Mouse (Mus musculus) stomach, embryonic 16.5 days (tissue): ENCODE data around the gene Auts2. TPM values are rescaled to one million over a fixed set of nuclear protein-coding genes. Genes with fewer than 3 reads are reported as not detected.

Experiments
- ATAC-seq: fragments of 200-750 bp; cut with Nextera tagmentation; 2 replicates; pipeline ENCODE4 v1.8.0; 2017; ENCODE audit warnings: moderate number of reproducible peaks, moderate TSS enrichment; ENCODE audit not compliant: insufficient read depth, low FRiP score
- H3K27ac ChIP-seq: fragments of 300-500 bp; sonication (generic); 2 replicates; pipeline ENCODE4 v1.5.1; 2014; ENCODE audit warnings: low read length
- H3K27me3 ChIP-seq: fragments of 300-500 bp; sonication (generic); 2 replicates; pipeline ENCODE4 v1.6.1; 2014; ENCODE audit warnings: low read length, control low read depth, mixed read lengths; ENCODE audit not compliant: control insufficient read depth, insufficient read depth
- H3K36me3 ChIP-seq: fragments of 300-500 bp; sonication (generic); 2 replicates; pipeline ENCODE4 v1.6.1; 2014; ENCODE audit warnings: low read length; ENCODE audit not compliant: control insufficient read depth, insufficient read depth
- H3K4me1 ChIP-seq: fragments of 300-500 bp; sonication (generic); 2 replicates; pipeline ENCODE4 v1.6.1; 2014; ENCODE audit warnings: low read length, control low read depth, mixed read lengths; ENCODE audit not compliant: control insufficient read depth, insufficient read depth
- H3K4me2 ChIP-seq: fragments of 300-500 bp; sonication (generic); 2 replicates; pipeline ENCODE4 v1.6.1; 2014; ENCODE audit warnings: low read depth, low read length, mixed read lengths
- H3K4me3 ChIP-seq: fragments of 300-500 bp; sonication (generic); replicated peaks from 2 replicates; pipeline ENCODE4 v1.5.1; 2014; ENCODE audit warnings: mild to moderate bottlenecking, low read length
- H3K9ac ChIP-seq: fragments of 300-500 bp; sonication (generic); 2 replicates; pipeline ENCODE4 v1.6.1; 2014; ENCODE audit warnings: low read length
- H3K9me3 ChIP-seq: fragments of 300-500 bp; sonication (generic); replicated peaks from 2 replicates; pipeline ENCODE4 v1.6.1; 2016; ENCODE audit warnings: low read length, control low read depth; ENCODE audit not compliant: control insufficient read depth
- WGBS: fragments of 180-500 bp; shearing (Covaris S2); extraction: QIAGEN DNeasy Blood & Tissue Kit; methylation state at CpG from one replicate; pipeline ENCODE4 v1.1.7; 2014; 5-methylcytosine and 5-hydroxymethylcytosine counted together
- polyA plus RNA-seq: library from polyadenylated mRNA; unstranded; fragments of >200 nt; fragmentation: Nextera tagmentation; extraction: Ambion mirVana; gene quantifications from 2 replicates; pipeline ENCODE4 v1.2.1, GENCODE M21; 2015

The Auts2 gene
- polyA plus RNA-seq, 1 experiment from 2014 or later = 20.1 TPM

GRCm38 (mm10) chr5:131898048-131898638 lies 645.0 kb downstream of the Auts2 start:
- Histone ChIP-seq H3K36me3 (no peaks in the 10 kb centered on the region), H3K9me3 (0 out of 2 replicates have a peak, but pooled peaks cover 3% of the 10 kb centered on the region), H3K4me2 (no peak overlapping the region), H3K27me3 (no peaks in the 10 kb centered on the region), H3K27ac (peak overlapping the region; percentile 93), H3K9ac (no peak overlapping the region), H3K4me1 (peaks cover 15% of the 10 kb centered on the region), H3K4me3 (no peak overlapping the region)
- 50% methylated on average over 4 of the region's 4 CpGs for WGBS
- peak; percentile 91 for ATAC-seq

GRCm38 (mm10) chr5:131886636-131887035 lies 656.5 kb downstream of the Auts2 start:
- no peaks in the 10 kb centered on the region for H3K27me3 ChIP-seq
- H3K4me3 ChIP-seq = no peak overlapping the region
- no peak overlapping the region for H3K4me2 ChIP-seq
- no peaks in the 10 kb centered on the region for H3K4me1 ChIP-seq
- WGBS = 83% methylated on average over 3 of the region's 3 CpGs
- no peak overlapping the region for H3K27ac ChIP-seq
- no peaks in the 10 kb centered on the region for H3K36me3 ChIP-seq
- ATAC-seq = no peak
- no peaks in the 10 kb centered on the region for H3K9me3 ChIP-seq
- H3K9ac ChIP-seq = no peak overlapping the region

- Histone ChIP-seq H3K4me3 (no peak overlapping the region), H3K36me3 (no peaks in the 10 kb centered on the region), H3K27ac (no peak overlapping the region), H3K4me1 (no peaks in the 10 kb centered on the region), H3K9ac (no peak overlapping the region), H3K27me3 (no peaks in the 10 kb centered on the region), H3K9me3 (no peaks in the 10 kb centered on the region), H3K4me2 (no peak overlapping the region)
- no peak for ATAC-seq
These were observed 666.6 kb downstream of the Auts2 start for GRCm38 (mm10) chr5:131876569-131876968.

- Histone ChIP-seq H3K4me3 (no peak overlapping the region), H3K4me2 (no peak overlapping the region), H3K9me3 (no peaks in the 10 kb centered on the region), H3K36me3 (no peaks in the 10 kb centered on the region), H3K27me3 (no peaks in the 10 kb centered on the region), H3K4me1 (no peaks in the 10 kb centered on the region), H3K27ac (no peak overlapping the region), H3K9ac (no peak overlapping the region)
- ATAC-seq = no peak
- 70% methylated on average over 4 of the region's 4 CpGs for WGBS
These were observed 667.2 kb downstream of the Auts2 start for GRCm38 (mm10) chr5:131875976-131876375.

GRCm38 (mm10) chr5:131873116-131873515 lies 670.0 kb downstream of the Auts2 start:
- Histone ChIP-seq H3K9me3 (no peaks in the 10 kb centered on the region), H3K4me1 (no peaks in the 10 kb centered on the region), H3K27ac (no peak overlapping the region), H3K27me3 (no peaks in the 10 kb centered on the region), H3K9ac (no peak overlapping the region), H3K4me3 (no peak overlapping the region), H3K4me2 (no peak overlapping the region), H3K36me3 (no peaks in the 10 kb centered on the region)
- 78% methylated on average over 4 of the region's 4 CpGs for WGBS
- no peak for ATAC-seq

GRCm38 (mm10) chr5:131869711-131870499 lies 673.2 kb downstream of the Auts2 start:
- H3K4me2 ChIP-seq = no peak overlapping the region
- H3K36me3 ChIP-seq = no peaks in the 10 kb centered on the region
- H3K9ac ChIP-seq = no peak overlapping the region
- H3K9me3 ChIP-seq = no peaks in the 10 kb centered on the region
- H3K4me3 ChIP-seq = no peak overlapping the region
- H3K27me3 ChIP-seq = no peaks in the 10 kb centered on the region
- H3K4me1 ChIP-seq = no peaks in the 10 kb centered on the region
- no peak overlapping the region for H3K27ac ChIP-seq
- no peak for ATAC-seq
- 86% methylated on average over 11 of the region's 11 CpGs for WGBS

- Histone ChIP-seq H3K4me3 (no peak overlapping the region), H3K9me3 (no peaks in the 10 kb centered on the region), H3K27ac (no peak overlapping the region), H3K4me2 (no peak overlapping the region), H3K4me1 (no peaks in the 10 kb centered on the region), H3K27me3 (no peaks in the 10 kb centered on the region), H3K36me3 (no peaks in the 10 kb centered on the region), H3K9ac (no peak overlapping the region)
- WGBS = 79% methylated on average over 5 of the region's 5 CpGs
- ATAC-seq = no peak
These were observed 677.9 kb downstream of the Auts2 start for GRCm38 (mm10) chr5:131865200-131865599.

- H3K4me1 ChIP-seq = peaks cover 5% of the 10 kb centered on the region
- no peak overlapping the region for H3K9ac ChIP-seq
- H3K9me3 ChIP-seq = no peaks in the 10 kb centered on the region
- ATAC-seq = no peak
- no peak overlapping the region for H3K27ac ChIP-seq
- no peaks in the 10 kb centered on the region for H3K27me3 ChIP-seq
- H3K4me2 ChIP-seq = no peak overlapping the region
- H3K36me3 ChIP-seq = no peaks in the 10 kb centered on the region
- 86% methylated on average over 5 of the region's 5 CpGs for WGBS
- no peak overlapping the region for H3K4me3 ChIP-seq
These were observed 685.2 kb downstream of the Auts2 start for GRCm38 (mm10) chr5:131857976-131858375.

- Histone ChIP-seq H3K27ac (no peak overlapping the region), H3K4me1 (peaks cover 16% of the 10 kb centered on the region), H3K27me3 (no peaks in the 10 kb centered on the region), H3K4me2 (peak overlapping the region; percentile 20; the same call in 1 of the 2 replicates), H3K9me3 (no peaks in the 10 kb centered on the region), H3K36me3 (no peaks in the 10 kb centered on the region), H3K4me3 (no peak overlapping the region), H3K9ac (no peak overlapping the region)
- 14% methylated on average over 8 of the region's 8 CpGs for WGBS
- peak; percentile 34; the same call in 1 of the 2 replicates for ATAC-seq
These were observed 687.8 kb downstream of the Auts2 start for GRCm38 (mm10) chr5:131855358-131855757.
